Mouse (Mus musculus): Measurements from ENCODE around the gene Serpinf2. TPM values are rescaled to one million over a fixed set of nuclear protein-coding genes. Genes with fewer than 3 reads are reported as not detected.

The Serpinf2 gene
- polyA plus RNA-seq, 1 experiment from 2014 or later: not detected

- 97% methylated on average over 3 of the region's 3 CpGs for WGBS
These were observed 560 bp upstream of the Serpinf2 start for GRCm38 (mm10) chr11:75439951-75440350.

GRCm38 (mm10) chr11:75438804-75439203, 587 bp downstream of the Serpinf2 start:
- Histone ChIP-seq H3K9me3 (replicated peaks) (no peaks in the 10 kb centered on the region), H3K27ac (no peak overlapping the region), H3K36me3 (peaks cover 10% of the 10 kb centered on the region), H3K4me3 (no peak overlapping the region), H3K27me3 (ENCODE audit: low read depth, poor library complexity, severe bottlenecking) (no peaks in the 10 kb centered on the region), H3K4me1 (peaks cover 4% of the 10 kb centered on the region)
- 96% methylated on average over 3 of the region's 3 CpGs for WGBS
- DNase-seq (ENCODE audit: low spot score): no peak

More at GRCm38 (mm10) chr11:75439951-75440350, 560 bp upstream of the Serpinf2 start:
- H3K4me1 ChIP-seq: peaks cover 12% of the 10 kb centered on the region
- no peak overlapping the region for H3K4me3 ChIP-seq
- no peaks in the 10 kb centered on the region for H3K9me3 ChIP-seq (replicated peaks)
- DNase-seq (ENCODE audit: low spot score): no peak
- peaks cover 15% of the 10 kb centered on the region for H3K36me3 ChIP-seq
- no peaks in the 10 kb centered on the region for H3K27me3 ChIP-seq (ENCODE audit: low read depth, poor library complexity, severe bottlenecking)
- no peak overlapping the region for H3K27ac ChIP-seq

GRCm38 (mm10) chr11:75438194-75438593, 1.2 kb downstream of the Serpinf2 start:
- Histone ChIP-seq H3K4me1 (no peaks in the 10 kb centered on the region), H3K27me3 (ENCODE audit: low read depth, poor library complexity, severe bottlenecking) (no peaks in the 10 kb centered on the region), H3K9me3 (replicated peaks) (no peaks in the 10 kb centered on the region), H3K27ac (no peak overlapping the region), H3K4me3 (no peak overlapping the region), H3K36me3 (peaks cover 10% of the 10 kb centered on the region)
- 84% methylated on average over 13 of the region's 13 CpGs for WGBS
- DNase-seq (ENCODE audit: low spot score): no peak

- H3K9me3 ChIP-seq (replicated peaks): no peaks in the 10 kb centered on the region
- DNase-seq (ENCODE audit: low spot score): no peak
- H3K27ac ChIP-seq: no peak overlapping the region
- H3K36me3 ChIP-seq: no peaks in the 10 kb centered on the region
- no peak overlapping the region for H3K4me3 ChIP-seq
- no peaks in the 10 kb centered on the region for H3K4me1 ChIP-seq
- WGBS: 87% methylated on average over 5 of the region's 5 CpGs
- H3K27me3 ChIP-seq (ENCODE audit: low read depth, poor library complexity, severe bottlenecking): no peaks in the 10 kb centered on the region
These were observed 5.3 kb downstream of the Serpinf2 start for GRCm38 (mm10) chr11:75434138-75434537.

- no peak for DNase-seq (ENCODE audit: low spot score)
- no peak overlapping the region for H3K27ac ChIP-seq
- H3K36me3 ChIP-seq: no peaks in the 10 kb centered on the region
- no peak overlapping the region for H3K4me3 ChIP-seq
- no peaks in the 10 kb centered on the region for H3K27me3 ChIP-seq (ENCODE audit: low read depth, poor library complexity, severe bottlenecking)
- no peaks in the 10 kb centered on the region for H3K4me1 ChIP-seq
- no peaks in the 10 kb centered on the region for H3K9me3 ChIP-seq (replicated peaks)
- 84% methylated on average over 11 of the region's 11 CpGs for WGBS
These were observed 8.1 kb downstream of the Serpinf2 start for GRCm38 (mm10) chr11:75431307-75431706.

GRCm38 (mm10) chr11:75429019-75429705, 10.2 kb downstream of the Serpinf2 start:
- WGBS: 89% methylated on average over 9 of the region's 9 CpGs

GRCm38 (mm10) chr11:75424459-75424858, 14.9 kb downstream of the Serpinf2 start:
- Histone ChIP-seq H3K27ac (no peak overlapping the region), H3K27me3 (ENCODE audit: low read depth, poor library complexity, severe bottlenecking) (no peaks in the 10 kb centered on the region), H3K9me3 (replicated peaks) (no peaks in the 10 kb centered on the region), H3K4me1 (peaks cover 32% of the 10 kb centered on the region), H3K36me3 (peaks cover 6% of the 10 kb centered on the region), H3K4me3 (no peak overlapping the region)
- 96% methylated on average over 3 of the region's 3 CpGs for WGBS
- DNase-seq (ENCODE audit: low spot score): no peak

More at GRCm38 (mm10) chr11:75429019-75429705, 10.2 kb downstream of the Serpinf2 start:
- H3K36me3 ChIP-seq: no peaks in the 10 kb centered on the region
- no peak overlapping the region for H3K27ac ChIP-seq
- no peak overlapping the region for H3K4me3 ChIP-seq
- H3K4me1 ChIP-seq: no peaks in the 10 kb centered on the region
- no peaks in the 10 kb centered on the region for H3K27me3 ChIP-seq (ENCODE audit: low read depth, poor library complexity, severe bottlenecking)
- no peaks in the 10 kb centered on the region for H3K9me3 ChIP-seq (replicated peaks)
- DNase-seq (ENCODE audit: low spot score): no peak

GRCm38 (mm10) chr11:75424033-75424432, 15.4 kb downstream of the Serpinf2 start:
- Histone ChIP-seq H3K27ac (no peak overlapping the region), H3K9me3 (replicated peaks) (no peaks in the 10 kb centered on the region), H3K36me3 (peaks cover 6% of the 10 kb centered on the region), H3K4me3 (no peak overlapping the region), H3K27me3 (ENCODE audit: low read depth, poor library complexity, severe bottlenecking) (no peaks in the 10 kb centered on the region), H3K4me1 (peaks cover 32% of the 10 kb centered on the region)
- 93% methylated on average over 9 of the region's 9 CpGs for WGBS
- DNase-seq (ENCODE audit: low spot score): no peak

GRCm38 (mm10) chr11:75423091-75423490, 16.3 kb downstream of the Serpinf2 start:
- no peak for DNase-seq (ENCODE audit: low spot score)
- Histone ChIP-seq H3K27me3 (ENCODE audit: low read depth, poor library complexity, severe bottlenecking) (no peaks in the 10 kb centered on the region), H3K27ac (peak overlapping the region; percentile 88), H3K4me3 (no peak overlapping the region), H3K9me3 (replicated peaks) (no peaks in the 10 kb centered on the region), H3K36me3 (peaks cover 9% of the 10 kb centered on the region), H3K4me1 (peaks cover 32% of the 10 kb centered on the region)
- whole genome bisulfite sequencing: 85% methylated on average over 3 of the region's 3 CpGs

GRCm38 (mm10) chr11:75422013-75422792, 17.2 kb downstream of the Serpinf2 start, which contains the start of gene Serpinf1:
Gene Serpinf1 (minus strand): TSS chr11:75422701.
- H3K36me3 ChIP-seq: peaks cover 18% of the 10 kb centered on the region
- peak; percentile 62 for DNase-seq (ENCODE audit: low spot score)
- 31% methylated on average over 10 of the region's 10 CpGs for WGBS

GRCm38 (mm10) chr11:75421375-75422012, 17.9 kb downstream of the Serpinf2 start:
- WGBS: 26% methylated on average over 6 of the region's 6 CpGs
- Histone ChIP-seq H3K4me1 (peaks cover 32% of the 10 kb centered on the region), H3K9me3 (replicated peaks) (no peaks in the 10 kb centered on the region), H3K27me3 (ENCODE audit: low read depth, poor library complexity, severe bottlenecking) (no peaks in the 10 kb centered on the region), H3K4me3 (peak overlapping the region; percentile 68), H3K27ac (peak overlapping the region; percentile 88), H3K36me3 (peaks cover 25% of the 10 kb centered on the region)
- peak; percentile 58 for DNase-seq (ENCODE audit: low spot score)

More at GRCm38 (mm10) chr11:75422013-75422792, 17.2 kb downstream of the Serpinf2 start, which contains the start of gene Serpinf1:
- Histone ChIP-seq H3K27ac (peak within 1 kb of the TSS; percentile 88), H3K4me3 (peak within 1 kb of the TSS; percentile 68), H3K9me3 (replicated peaks) (no peaks in the 10 kb centered on the region), H3K4me1 (peaks cover 32% of the 10 kb centered on the region), H3K27me3 (ENCODE audit: low read depth, poor library complexity, severe bottlenecking) (no peaks in the 10 kb centered on the region)

GRCm38 (mm10) chr11:75420810-75421374, 18.5 kb downstream of the Serpinf2 start:
- Histone ChIP-seq H3K4me1 (peaks cover 32% of the 10 kb centered on the region), H3K4me3 (peak overlapping the region; percentile 68), H3K27me3 (ENCODE audit: low read depth, poor library complexity, severe bottlenecking) (no peaks in the 10 kb centered on the region), H3K36me3 (peaks cover 31% of the 10 kb centered on the region), H3K9me3 (replicated peaks) (no peaks in the 10 kb centered on the region), H3K27ac (peak overlapping the region; percentile 88)
- DNase-seq (ENCODE audit: low spot score): peak; percentile 38
- 55% methylated on average over 5 of the region's 5 CpGs for WGBS
